Mouse (Mus musculus) naive thymus-derived CD4-positive, alpha-beta T cell, adult 2 months (primary cell): Measurements from ENCODE around the gene Stk36.

Experiments used
- DNase-seq: peaks from one replicate; pipeline ENCODE4 v3.0.0-alpha.2; 2011; ENCODE audit warnings: low read depth

Gene Stk36

DNA sequence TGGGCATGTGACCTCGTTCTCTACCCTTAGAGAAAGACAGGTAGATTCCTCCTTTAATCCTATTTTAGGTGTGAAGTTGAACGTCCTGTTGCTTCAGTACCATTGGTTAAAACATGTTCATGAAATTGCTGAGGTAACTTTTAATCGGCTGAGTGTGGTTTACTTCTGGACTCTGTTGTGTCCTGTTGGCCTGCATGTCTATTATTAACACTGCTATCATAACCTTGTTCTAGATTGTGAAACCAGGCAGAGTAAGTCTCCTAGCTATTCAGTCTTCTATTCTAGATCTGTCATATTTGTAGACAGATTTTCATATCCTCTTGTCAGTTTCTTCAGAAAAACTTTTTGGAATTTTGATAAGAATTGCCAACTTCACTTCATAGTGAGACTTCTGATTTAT lies 67.1 kb downstream of the Stk36 start:
- no peak for DNase-seq

GRCm38 (mm10) chr1:74672731-74673130 lies 71.5 kb downstream of the Stk36 start:
- DNase-seq, result no peak

GRCm38 (mm10) chr1:74676863-74677262 lies 75.6 kb downstream of the Stk36 start:
- no peak for DNase-seq

DNA sequence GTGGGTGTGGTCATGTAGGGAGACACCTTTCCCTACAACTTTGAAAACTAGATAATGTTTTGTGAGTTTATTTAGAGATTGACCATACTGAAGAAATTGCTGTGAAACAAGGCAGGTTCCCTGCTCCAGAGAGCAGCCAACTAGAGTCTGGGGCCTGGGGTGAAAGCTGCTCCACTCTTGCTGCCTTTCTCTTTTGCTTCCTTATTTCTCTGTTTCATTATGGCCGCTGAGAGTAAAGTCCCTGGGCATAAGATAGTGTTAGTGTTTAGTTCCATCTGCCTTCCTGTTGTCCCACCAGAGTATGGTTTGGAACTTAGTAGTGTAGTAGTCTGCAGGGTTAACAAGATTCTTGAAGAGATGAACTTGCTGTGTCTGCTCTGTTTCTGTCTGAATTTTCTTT lies 76.6 kb downstream of the Stk36 start:
- DNase-seq, result no peak
